Mouse (Mus musculus): ENCODE measurements at regions not wholly inside any gene's neighbourhood (a gene's known extent, or its start where the extent isn't known, plus 50 kb on each side); places are given as distances from the start of the nearest gene placed in this dataset.

DNA sequence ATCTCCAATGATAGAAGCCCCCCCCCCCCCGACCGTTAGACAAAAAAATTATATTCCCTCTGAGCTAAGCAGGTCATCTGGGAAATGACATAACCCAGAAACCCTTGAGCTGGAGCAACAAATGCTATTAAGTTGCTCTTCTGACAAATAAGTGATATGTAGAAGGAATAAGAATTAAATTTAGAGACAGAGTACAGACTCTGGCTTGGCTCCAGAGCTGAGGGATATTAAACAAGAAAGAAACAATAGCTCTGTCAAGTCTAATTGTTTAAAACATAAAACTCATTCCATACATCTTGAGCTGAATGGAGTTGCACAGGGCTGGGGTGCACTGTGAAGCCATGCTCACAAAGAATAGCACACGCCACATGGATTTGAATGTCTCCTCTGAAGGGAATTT is 407.3 kb upstream of the Gm10306 start:
- no peak for TF ChIP-seq CTCF (IDR thresholded peaks at IDR 0.05; ENCODE audit: low read depth)
- no peak for TF ChIP-seq EP300 (optimal IDR thresholded peaks at IDR 0.05)

Measured in stomach, postnatal 0 days (tissue).